Comparison of ENCODE assay signal across 25 mouse cellular contexts in the genomic region with DNA sequence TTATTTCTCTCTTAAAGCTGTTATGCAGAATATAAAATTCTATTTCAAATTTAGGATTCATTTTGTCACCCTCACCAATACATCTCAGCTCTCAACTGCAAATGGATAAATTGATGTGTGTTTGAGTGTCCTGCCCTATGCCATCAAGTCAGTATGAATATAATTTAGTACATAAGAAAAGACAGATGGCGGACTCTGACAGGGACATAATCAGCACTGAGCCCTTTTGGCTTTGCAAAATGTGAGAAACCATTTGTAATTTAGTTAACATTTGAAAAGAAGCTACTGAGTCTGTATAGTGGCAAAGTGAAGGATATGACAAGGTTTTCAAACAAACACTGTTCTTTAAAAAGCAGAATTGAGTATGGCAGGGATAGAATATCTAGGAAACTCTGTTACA.
DNase-seq lines count a peak whose midpoint lies in the region; ATAC-seq and TF ChIP-seq lines count a peak whose summit lies in the region.
"Had no signal": no experiment of that assay in that cellular context is flagged by ENCODE, and none has a peak within 500 bp of the region (broad histone marks: within the 10 kb centered on the region; RNA-seq: fewer than 3 reads in every experiment).

No protein-coding gene starts in this region.

- no peak for DNase-seq in forebrain, embryonic 11.5 days (ENCODE audit: low spot score)
- DNase-seq in brain, embryonic 14.5 days (ENCODE audit: low read depth) = peak; percentile 55
- DNase-seq in testis, postnatal 14 days (ENCODE audit: low spot score) = no peak
- DNase-seq: adrenal gland, adult 8-10 months; adrenal gland, postnatal 14 days; adrenal gland, postnatal 36 days; B cell, adult 2 months; cerebellum, adult 18-20 months; cerebellum, adult 8-10 months; cerebellum, adult 9-11 months; cerebellum, postnatal 14 days; cerebellum, postnatal 36 days; embryo, embryonic 11 days; gastrocnemius, adult 2 months had no signal

- no peaks in the 10 kb centered on the region for H3K27me3 ChIP-seq in forebrain, embryonic 13.5 days
- no peaks in the 10 kb centered on the region for H3K27me3 ChIP-seq in forebrain, embryonic 11.5 days (ENCODE audit: control insufficient read depth, insufficient read depth, low read length)
- H3K27me3 ChIP-seq in forebrain, embryonic 16.5 days (replicated peaks; ENCODE audit: control insufficient read depth, insufficient read depth, low read length) = no peaks in the 10 kb centered on the region
- H3K27me3 ChIP-seq in forebrain, embryonic 15.5 days = no peaks in the 10 kb centered on the region
- H3K27me3 ChIP-seq: CH12.LX; embryonic facial prominence, embryonic 13.5 days; embryonic facial prominence, embryonic 15.5 days; Patski had no signal

- H3K9me3 ChIP-seq in forebrain, embryonic 13.5 days (replicated peaks) = no peaks in the 10 kb centered on the region
- no peaks in the 10 kb centered on the region for H3K9me3 ChIP-seq in forebrain, embryonic 11.5 days (ENCODE audit: control insufficient read depth, low read length)
- no peaks in the 10 kb centered on the region for H3K9me3 ChIP-seq in forebrain, embryonic 16.5 days (ENCODE audit: control insufficient read depth, low read length)
- H3K9me3 ChIP-seq in forebrain, embryonic 15.5 days = no peaks in the 10 kb centered on the region
- H3K9me3 ChIP-seq: embryonic facial prominence, embryonic 13.5 days; embryonic facial prominence, embryonic 15.5 days; G1E had no signal

- WGBS in forebrain, embryonic 13.5 days = 76% methylated on average over 1 of the region's 1 CpGs
- WGBS in forebrain, embryonic 11.5 days = 89% methylated on average over 1 of the region's 1 CpGs
- WGBS in forebrain, embryonic 16.5 days = 81% methylated on average over 1 of the region's 1 CpGs
- WGBS in forebrain, embryonic 15.5 days = 67% methylated on average over 1 of the region's 1 CpGs

- no peak for TF ChIP-seq POLR2A in brain, embryonic 14.5 days (IDR thresholded peaks at IDR 0.05; ENCODE audit: borderline replicate concordance, extremely low read depth, insufficient read depth, insufficient read length, poor library complexity, severe bottlenecking)

- no peak overlapping the region for H3K4me2 ChIP-seq in forebrain, embryonic 13.5 days
- no peak overlapping the region for H3K4me2 ChIP-seq in forebrain, embryonic 11.5 days (ENCODE audit: low read depth, low read length, severe bottlenecking)
- no peak overlapping the region for H3K4me2 ChIP-seq in forebrain, embryonic 16.5 days (ENCODE audit: low read length)
- H3K4me2 ChIP-seq in forebrain, embryonic 15.5 days (replicated peaks) = no peak overlapping the region
- H3K4me2 ChIP-seq: embryonic facial prominence, embryonic 13.5 days; embryonic facial prominence, embryonic 15.5 days had no signal

- H3K36me3 ChIP-seq in forebrain, embryonic 13.5 days (ENCODE audit: poor library complexity, severe bottlenecking) = no peaks in the 10 kb centered on the region
- no peaks in the 10 kb centered on the region for H3K36me3 ChIP-seq in forebrain, embryonic 11.5 days (ENCODE audit: control insufficient read depth, insufficient read depth, low read length)
- H3K36me3 ChIP-seq in forebrain, embryonic 16.5 days (ENCODE audit: control insufficient read depth, insufficient read depth) = no peaks in the 10 kb centered on the region
- H3K36me3 ChIP-seq in forebrain, embryonic 15.5 days = no peaks in the 10 kb centered on the region
- H3K36me3 ChIP-seq: embryonic facial prominence, embryonic 13.5 days; embryonic facial prominence, embryonic 15.5 days; G1E had no signal

- H3K4me3 ChIP-seq in forebrain, embryonic 13.5 days = no peak overlapping the region
- no peak overlapping the region for H3K4me3 ChIP-seq in forebrain, embryonic 11.5 days (ENCODE audit: low read depth, low read length)
- H3K4me3 ChIP-seq in forebrain, embryonic 16.5 days (replicated peaks; ENCODE audit: low read length) = no peak overlapping the region
- no peak overlapping the region for H3K4me3 ChIP-seq in forebrain, embryonic 15.5 days
- H3K4me3 ChIP-seq: embryonic facial prominence, embryonic 13.5 days; embryonic facial prominence, embryonic 15.5 days; erythroblast, embryonic 14.5 days; gastrocnemius, adult 2 months had no signal

- no peaks in the 10 kb centered on the region for H3K4me1 ChIP-seq in forebrain, embryonic 13.5 days
- no peaks in the 10 kb centered on the region for H3K4me1 ChIP-seq in forebrain, embryonic 11.5 days (replicated peaks; ENCODE audit: control insufficient read depth, insufficient read depth, low read length)
- H3K4me1 ChIP-seq in forebrain, embryonic 16.5 days (replicated peaks; ENCODE audit: control insufficient read depth, insufficient read depth, low read length) = no peaks in the 10 kb centered on the region
- no peaks in the 10 kb centered on the region for H3K4me1 ChIP-seq in forebrain, embryonic 15.5 days
- H3K4me1 ChIP-seq: embryonic facial prominence, embryonic 13.5 days; embryonic facial prominence, embryonic 15.5 days had no signal

- no peak overlapping the region for H3K27ac ChIP-seq in forebrain, embryonic 13.5 days
- H3K27ac ChIP-seq in forebrain, embryonic 11.5 days (ENCODE audit: low read depth, low read length) = no peak overlapping the region
- H3K27ac ChIP-seq in forebrain, embryonic 16.5 days (ENCODE audit: low read length) = no peak overlapping the region
- H3K27ac ChIP-seq in forebrain, embryonic 15.5 days (replicated peaks) = no peak overlapping the region
- H3K27ac ChIP-seq: embryonic facial prominence, embryonic 13.5 days; embryonic facial prominence, embryonic 15.5 days; gastrocnemius, adult 2 months had no signal

- TF ChIP-seq CTCF in brain, embryonic 14.5 days (IDR thresholded peaks at IDR 0.05; ENCODE audit: borderline replicate concordance, extremely low read depth, insufficient read depth, insufficient read length) = no peak

- peak; percentile 57; the same call in 1 of the 2 replicates for ATAC-seq in forebrain, embryonic 13.5 days
- ATAC-seq in forebrain, embryonic 11.5 days (replicated peaks; ENCODE audit: low FRiP score) = no peak
- peak; percentile 70 for ATAC-seq in forebrain, embryonic 16.5 days
- ATAC-seq in forebrain, embryonic 15.5 days (replicated peaks) = no peak
- ATAC-seq: activated CD4-positive, CD25-positive, alpha-beta regulatory T cell, adult 4 months; CD4-positive, CD25-positive, alpha-beta regulatory T cell, adult 4 months; Patski had no signal

- H3K9ac ChIP-seq in forebrain, embryonic 13.5 days = no peak overlapping the region
- H3K9ac ChIP-seq in forebrain, embryonic 11.5 days (ENCODE audit: low read length) = no peak overlapping the region
- no peak overlapping the region for H3K9ac ChIP-seq in forebrain, embryonic 16.5 days (replicated peaks; ENCODE audit: low read depth, low read length)
- no peak overlapping the region for H3K9ac ChIP-seq in forebrain, embryonic 15.5 days (replicated peaks)
- H3K9ac ChIP-seq: embryonic facial prominence, embryonic 13.5 days; embryonic facial prominence, embryonic 15.5 days had no signal

Comparison
In these comparisons a context has a peak if more than half of its experiments do, and no peak if none do; other contexts are left out.
1. ATAC-seq: peak in forebrain, embryonic 13.5 days (single experiment) and forebrain, embryonic 16.5 days (single experiment); none in forebrain, embryonic 11.5 days (single experiment) and forebrain, embryonic 15.5 days (single experiment).